Mouse (Mus musculus) limb, embryonic 14.5 days (tissue): Measurements from ENCODE around the gene Ddx55. TPM values are rescaled to one million over a fixed set of nuclear protein-coding genes. Genes with fewer than 3 reads are reported as not detected.

ENCODE experiments used
- ATAC-seq: fragments of 200-750 bp; cut with Nextera tagmentation; 2 replicates; pipeline ENCODE4 v1.8.0; 2017; ENCODE audit warnings: low read depth, moderate number of reproducible peaks, moderate TSS enrichment; ENCODE audit not compliant: low FRiP score
- DNase-seq: peaks from one replicate; pipeline ENCODE4 v3.0.0-alpha.2; 2015; ENCODE audit warnings: low spot score
- H3K27ac ChIP-seq: fragments of 300-500 bp; sonication (generic); replicated peaks from 2 replicates; pipeline ENCODE4 v1.5.1; 2014; ENCODE audit warnings: low read depth, mild to moderate bottlenecking, low read length, moderate library complexity, mixed read lengths
- H3K27me3 ChIP-seq: fragments of 300-500 bp; sonication (generic); 2 replicates; pipeline ENCODE4 v1.6.1; 2014; ENCODE audit warnings: low read length, mixed read lengths; ENCODE audit not compliant: control insufficient read depth, insufficient read depth
- H3K36me3 ChIP-seq: fragments of 300-500 bp; sonication (generic); 2 replicates; pipeline ENCODE4 v1.6.1; 2014; ENCODE audit warnings: mild to moderate bottlenecking, low read length, moderate library complexity, mixed read lengths; ENCODE audit not compliant: control insufficient read depth, insufficient read depth
- H3K4me1 ChIP-seq: fragments of 300-500 bp; sonication (generic); 2 replicates; pipeline ENCODE4 v1.6.1; 2014; ENCODE audit warnings: antibody characterized with exemption, low read length, mixed read lengths; ENCODE audit not compliant: control insufficient read depth, insufficient read depth
- H3K4me2 ChIP-seq: fragments of 300-500 bp; sonication (generic); replicated peaks from 2 replicates; pipeline ENCODE4 v1.6.1; 2014; ENCODE audit warnings: low read depth, mild to moderate bottlenecking, low read length, moderate library complexity; ENCODE audit not compliant: severe bottlenecking
- H3K4me3 ChIP-seq: fragments of 300-500 bp; sonication (generic); replicated peaks from 2 replicates; pipeline ENCODE4 v1.5.1; 2014; ENCODE audit warnings: low read length
- H3K9ac ChIP-seq: fragments of 300-500 bp; sonication (generic); 2 replicates; pipeline ENCODE4 v1.6.1; 2014; ENCODE audit warnings: mild to moderate bottlenecking, low read depth, low read length, moderate library complexity; ENCODE audit not compliant: severe bottlenecking
- H3K9me3 ChIP-seq: fragments of 300-500 bp; sonication (generic); 2 replicates; pipeline ENCODE4 v1.6.1; 2016; ENCODE audit warnings: low read length; ENCODE audit not compliant: control insufficient read depth
- POLR2A ChIP-seq: fragments of 200-500 bp; IDR thresholded peaks from 2 replicates; pipeline ENCODE4 v1.8.0; 2012; ENCODE audit warnings: inconsistent platforms, mild to moderate bottlenecking, moderate library complexity, borderline replicate concordance; ENCODE audit not compliant: insufficient read depth, insufficient read length; ENCODE audit errors: extremely low read depth
- WGBS: fragments of 180-500 bp; shearing (Covaris S2); extraction: QIAGEN DNeasy Blood & Tissue Kit; methylation state at CpG from one replicate; pipeline ENCODE4 v1.1.7; 2014; 5-methylcytosine and 5-hydroxymethylcytosine counted together
- polyA plus RNA-seq, 2 experiments: library from polyadenylated mRNA; depleted of rRNA in 1 of 2; stranded (reverse) in 1 of 2; unstranded in 1 of 2; fragments of >200 nt; fragmentation: Nextera tagmentation in 1 of 2; extraction: Ambion mirVana in 1 of 2; gene quantifications; 2 replicates each; pipeline versions ENCODE4 v1.2.1 to v1.2.3; 2012 to 2014

Ddx55 gene
- polyA plus RNA-seq, 2 experiments: 11.9 to 22.0 TPM

DNA sequence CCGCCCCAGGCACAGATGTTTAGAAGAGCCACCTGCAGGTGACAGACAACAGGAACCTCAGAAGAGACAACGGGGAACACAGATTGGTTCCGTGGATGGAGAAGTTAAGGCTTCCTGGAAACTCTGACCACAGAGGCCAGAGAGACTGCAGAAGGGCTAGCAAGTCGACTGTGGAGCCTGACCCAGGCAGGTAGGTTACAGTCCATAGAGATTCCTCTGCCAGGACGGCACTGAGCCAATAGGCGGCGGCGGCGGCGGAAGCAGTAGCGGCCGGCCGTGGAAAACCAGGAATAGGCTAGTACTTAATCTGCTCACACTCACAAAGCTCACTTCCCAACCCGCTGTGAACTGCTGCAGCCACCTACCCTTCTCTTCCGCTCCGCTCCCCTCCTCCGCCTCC lies 15.9 kb upstream of the Ddx55 start:
- WGBS: 9% methylated on average over 12 of the region's 17 CpGs
- Histone ChIP-seq H3K4me3 (peak overlapping the region; percentile 15; the same call in 1 of the 2 replicates), H3K27me3 (no peaks in the 10 kb centered on the region), H3K27ac (no peak overlapping the region), H3K4me2 (peak overlapping the region; percentile 34), H3K4me1 (peaks cover 6% of the 10 kb centered on the region), H3K9ac (peak overlapping the region; percentile 45), H3K36me3 (no peaks in the 10 kb centered on the region), H3K9me3 (no peaks in the 10 kb centered on the region)
- ATAC-seq (no peak), DNase-seq (no peak)
- TF ChIP-seq POLR2A: no peak

DNA sequence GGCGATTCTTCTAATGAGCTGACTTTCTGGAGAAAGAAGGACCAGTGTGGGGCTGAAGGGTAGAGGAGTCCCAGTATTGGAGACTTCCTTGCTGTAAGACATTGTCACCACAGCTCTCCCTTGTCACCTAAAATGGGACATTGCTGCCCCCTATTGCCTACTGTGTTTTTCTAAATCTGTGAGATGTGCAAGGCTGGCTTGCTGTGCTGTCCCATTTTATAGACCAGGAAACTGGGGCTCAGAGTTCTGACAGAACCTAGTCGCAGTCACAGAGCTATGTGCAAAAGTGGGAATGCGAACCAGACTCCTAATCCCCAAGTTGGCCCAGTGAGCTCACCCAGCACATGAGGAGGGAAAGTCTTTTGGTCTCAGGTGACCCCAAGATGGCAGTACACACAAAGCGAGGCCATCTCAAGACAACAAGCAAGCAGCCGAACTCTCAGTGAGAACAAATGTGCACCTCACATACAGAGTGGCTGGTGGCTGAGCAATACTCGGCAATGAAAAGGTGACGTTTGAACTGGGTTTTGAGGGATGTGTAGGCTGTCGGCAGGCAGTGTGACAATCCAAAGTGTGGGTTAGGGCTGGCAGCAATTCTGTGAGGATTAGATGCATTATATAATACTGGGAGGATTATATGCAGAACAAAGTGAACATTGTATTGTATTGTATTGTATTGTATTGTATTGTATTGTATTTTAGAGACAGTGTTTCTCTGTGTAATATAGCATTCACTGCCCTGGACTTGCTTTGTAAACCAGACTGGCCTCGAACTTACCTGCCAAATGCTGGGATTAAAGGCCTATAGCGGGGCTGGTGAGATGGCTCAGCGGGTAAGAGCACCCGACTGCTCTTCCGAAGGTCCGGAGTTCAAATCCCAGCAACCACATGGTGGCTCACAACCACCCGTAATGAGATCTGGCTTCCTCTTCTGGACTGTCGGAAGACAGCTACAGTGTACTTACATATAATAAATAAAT lies 13.6 kb upstream of the Ddx55 start:
- no peak for TF ChIP-seq POLR2A
- Histone ChIP-seq H3K9ac (no peak overlapping the region), H3K4me1 (peaks cover 7% of the 10 kb centered on the region), H3K27ac (no peak overlapping the region), H3K36me3 (peaks cover 20% of the 10 kb centered on the region), H3K27me3 (no peaks in the 10 kb centered on the region), H3K4me3 (no peak overlapping the region), H3K4me2 (no peak overlapping the region), H3K9me3 (no peaks in the 10 kb centered on the region)
- WGBS: 81% methylated on average over 15 of the region's 16 CpGs
- DNase-seq: peak; percentile 38
- ATAC-seq: no peak

DNA sequence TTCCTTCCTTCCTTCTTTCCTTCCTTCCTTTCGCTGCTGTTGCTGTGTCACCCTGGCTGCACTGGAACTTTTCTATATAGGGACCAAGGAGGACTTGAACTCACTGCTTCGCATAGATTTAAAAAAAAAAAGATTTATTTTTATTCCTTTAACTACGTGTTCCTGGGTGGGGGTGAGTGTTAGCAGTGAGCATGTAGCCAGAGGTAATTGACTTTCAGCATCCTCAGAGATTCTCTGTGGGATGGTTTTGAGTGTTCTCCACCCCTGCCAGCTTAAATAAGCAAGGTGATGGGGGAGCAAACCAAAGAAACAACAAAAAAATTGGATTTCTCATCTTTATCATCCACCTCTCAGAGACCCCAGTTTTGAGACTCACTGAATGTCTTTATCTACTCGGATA lies 12.8 kb upstream of the Ddx55 start:
- no peak for ATAC-seq

DNA sequence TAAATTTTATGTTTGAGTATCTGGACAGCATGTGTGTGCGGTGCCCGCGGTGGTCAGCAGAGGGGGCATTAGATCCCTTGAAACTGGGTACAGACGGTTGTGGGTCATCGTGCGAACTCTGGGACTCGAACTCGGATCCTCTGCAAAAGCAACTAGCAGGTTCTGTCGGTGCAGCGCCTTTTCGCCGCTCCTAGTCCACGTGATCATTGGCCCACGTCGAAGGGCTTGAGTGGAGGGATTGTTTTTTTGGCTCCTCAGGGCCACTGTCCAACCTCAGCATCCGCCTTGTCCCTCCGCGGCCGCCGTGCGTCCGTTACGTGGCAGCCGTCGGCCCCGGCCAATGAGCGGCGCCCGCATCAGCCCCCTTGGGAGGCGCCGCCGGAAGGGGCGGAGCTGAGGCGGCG lies 12.3 kb upstream of the Ddx55 start, which contains the start of gene Tmed2:
Gene Tmed2 (plus strand): TSS at position 313 of the 404 bp plus-strand sequence.
- under 1% methylated on average over 29 of the region's 35 CpGs for WGBS
- no peak for TF ChIP-seq POLR2A

More for the DNA sequence above, 12.8 kb upstream of the Ddx55 start:
- H3K4me3 ChIP-seq: peak overlapping the region; percentile 90
- H3K36me3 ChIP-seq: peaks cover 28% of the 10 kb centered on the region
- DNase-seq: no peak
- H3K4me2 ChIP-seq: peak overlapping the region; percentile 45
- H3K27me3 ChIP-seq: no peaks in the 10 kb centered on the region
- WGBS: 73% methylated on average over 4 of the region's 4 CpGs
- H3K4me1 ChIP-seq: peaks cover 7% of the 10 kb centered on the region
- peak overlapping the region; percentile 68; the same call in 1 of the 2 replicates for H3K27ac ChIP-seq
- H3K9me3 ChIP-seq: no peaks in the 10 kb centered on the region
- peak overlapping the region; percentile 92; the same call in 1 of the 2 replicates for H3K9ac ChIP-seq
- TF ChIP-seq POLR2A: no peak

DNA sequence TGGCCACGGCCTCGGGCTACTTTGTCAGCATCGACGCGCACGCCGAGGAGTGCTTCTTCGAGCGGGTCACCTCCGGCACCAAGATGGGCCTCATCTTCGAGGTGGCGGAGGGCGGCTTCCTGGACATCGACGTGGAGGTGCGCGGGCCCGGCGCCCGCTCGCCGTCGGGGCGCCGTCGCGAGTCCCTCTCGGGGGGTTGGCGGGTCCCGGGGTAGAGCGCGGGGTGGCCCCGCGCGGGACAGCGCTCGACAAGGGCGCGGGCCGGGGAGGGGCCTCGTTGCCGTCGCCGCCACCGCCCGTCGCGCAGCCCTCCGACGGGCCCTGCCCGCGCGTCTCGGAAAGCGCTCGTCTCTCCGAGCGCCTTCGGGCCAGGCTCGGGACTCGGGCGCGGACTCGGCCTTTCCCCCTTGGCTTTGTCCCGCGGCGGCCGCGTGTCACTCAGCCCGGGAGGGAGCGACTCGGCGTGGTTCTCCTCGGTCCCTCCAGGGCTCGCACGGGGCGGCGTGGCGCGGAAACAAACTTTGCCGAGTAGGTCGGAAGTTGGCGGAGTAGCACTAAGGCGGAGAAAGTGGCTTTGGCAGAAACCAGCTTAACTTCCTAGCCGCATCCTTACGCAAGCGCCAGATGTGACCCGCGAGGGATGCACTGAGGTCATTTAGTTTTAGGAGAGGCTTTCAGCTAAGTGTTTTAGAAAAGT lies 11.6 kb upstream of the Ddx55 start:
- peak overlapping the region; percentile 86 for H3K27ac ChIP-seq
- peaks cover 7% of the 10 kb centered on the region for H3K4me1 ChIP-seq
- under 1% methylated on average over 30 of the region's 89 CpGs for WGBS
- TF ChIP-seq POLR2A: no peak
- peak overlapping the region; percentile 90 for H3K4me3 ChIP-seq
- no peaks in the 10 kb centered on the region for H3K27me3 ChIP-seq
- DNase-seq: peak; percentile 29
- peak overlapping the region; percentile 92 for H3K9ac ChIP-seq
- H3K9me3 ChIP-seq: no peaks in the 10 kb centered on the region
- H3K36me3 ChIP-seq: peaks cover 39% of the 10 kb centered on the region
- peak overlapping the region; percentile 76 for H3K4me2 ChIP-seq
- ATAC-seq: peak; percentile 35

More for the DNA sequence above, 12.3 kb upstream of the Ddx55 start, which contains the start of gene Tmed2:
- no peaks in the 10 kb centered on the region for H3K27me3 ChIP-seq
- peak within 1 kb of the TSS; percentile 90 for H3K4me3 ChIP-seq
- H3K4me1 ChIP-seq: peaks cover 7% of the 10 kb centered on the region
- H3K27ac ChIP-seq: peak within 1 kb of the TSS; percentile 86
- peak within 1 kb of the TSS; percentile 92 for H3K9ac ChIP-seq
- peaks cover 33% of the 10 kb centered on the region for H3K36me3 ChIP-seq
- H3K4me2 ChIP-seq: peak within 1 kb of the TSS; percentile 76
- ATAC-seq: peak; percentile 99
- peak; percentile 97 for DNase-seq
- H3K9me3 ChIP-seq: no peaks in the 10 kb centered on the region
